Mouse (Mus musculus) B cell, adult 2 months (primary cell): Measurements from ENCODE around the gene Acvr1b.
A peak's percentile ranks its signal among the peaks of the same experiment; 100 is the strongest.

Experiments used
- DNase-seq, 2 experiments: peaks; one replicate each; pipeline ENCODE4 v3.0.0; 2022

Acvr1b gene

GRCm38 (mm10) chr15:101173421-101174211 lies at the start of gene Acvr1b:
TSS of gene Acvr1b (plus strand) at chr15:101174067.
- DNase-seq: peak; percentile 92 to 94

DNA sequence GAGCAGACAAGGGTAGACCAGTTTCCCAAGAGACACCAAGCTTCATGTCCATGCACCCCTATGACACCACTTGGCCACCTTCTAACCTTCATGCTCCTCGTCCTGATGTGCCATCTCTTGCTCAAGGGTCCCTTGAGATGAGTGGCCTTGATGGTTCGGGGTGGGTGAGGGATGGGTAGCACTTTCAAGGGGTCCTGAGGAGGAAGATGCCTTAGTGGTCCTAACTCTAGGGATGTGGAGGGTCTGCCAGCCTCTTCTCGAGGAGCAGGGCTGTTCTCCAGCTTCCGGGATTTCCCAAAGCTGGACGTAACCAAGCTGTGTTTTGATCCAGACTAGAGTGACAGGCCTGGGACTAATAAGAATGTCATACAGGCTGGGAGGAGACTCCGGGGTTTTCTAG lies 48.3 kb upstream of the Acvr1b start:
- no peak for DNase-seq

- no peak for DNase-seq
These were observed 46.9 kb upstream of the Acvr1b start for GRCm38 (mm10) chr15:101126876-101127544.

DNA sequence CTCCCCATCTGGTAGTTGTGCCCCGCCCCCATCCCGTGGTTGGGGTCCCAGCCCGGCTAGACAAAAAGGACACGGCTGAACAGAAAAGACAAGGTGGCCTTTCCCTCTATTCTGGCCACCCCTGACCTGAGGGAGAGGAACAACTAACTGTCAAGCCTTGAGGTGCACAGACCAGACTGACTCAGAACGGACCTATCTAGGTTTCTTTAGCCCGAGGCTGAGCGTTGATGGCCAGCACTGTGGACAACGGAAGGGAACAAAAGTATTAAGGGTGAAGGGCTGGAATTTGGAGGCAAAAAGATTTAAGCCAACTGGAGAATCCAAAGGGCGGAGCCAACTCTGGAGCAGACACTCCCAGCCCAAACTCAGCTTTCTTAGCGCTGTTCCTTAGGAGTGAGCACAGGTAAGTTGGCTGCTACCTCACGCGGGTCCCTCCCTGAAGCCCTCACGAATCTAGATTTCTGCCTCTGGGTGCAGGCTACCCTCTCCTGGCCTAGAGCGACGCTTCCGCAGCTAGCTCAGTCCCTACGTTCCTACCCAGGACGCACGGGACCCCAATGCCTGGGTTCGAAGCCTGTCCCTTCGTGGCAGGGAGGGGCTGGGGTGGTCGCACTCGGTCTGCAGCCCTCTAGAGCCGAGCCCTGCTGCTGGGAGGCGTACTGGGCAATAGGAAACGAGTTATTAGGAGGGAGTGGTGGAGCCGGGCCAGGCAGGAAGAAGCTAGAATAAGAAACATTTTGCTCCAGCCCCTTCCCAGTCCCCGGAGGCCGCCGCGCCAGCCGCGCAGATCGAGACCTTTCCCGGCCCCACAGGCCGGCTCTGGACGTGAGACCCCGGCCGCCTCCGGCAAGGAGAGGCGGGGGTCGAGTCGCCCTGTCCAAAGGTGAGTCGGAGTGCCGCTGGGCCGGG lies 45.4 kb upstream of the Acvr1b start, which contains the start of gene Acvrl1:
Gene Acvrl1 (plus strand): TSS at position 342 of the 909 bp plus-strand sequence.
- DNase-seq: no peak

- DNase-seq: no peak
These were observed 44.5 kb upstream of the Acvr1b start for GRCm38 (mm10) chr15:101129412-101129811.

DNA sequence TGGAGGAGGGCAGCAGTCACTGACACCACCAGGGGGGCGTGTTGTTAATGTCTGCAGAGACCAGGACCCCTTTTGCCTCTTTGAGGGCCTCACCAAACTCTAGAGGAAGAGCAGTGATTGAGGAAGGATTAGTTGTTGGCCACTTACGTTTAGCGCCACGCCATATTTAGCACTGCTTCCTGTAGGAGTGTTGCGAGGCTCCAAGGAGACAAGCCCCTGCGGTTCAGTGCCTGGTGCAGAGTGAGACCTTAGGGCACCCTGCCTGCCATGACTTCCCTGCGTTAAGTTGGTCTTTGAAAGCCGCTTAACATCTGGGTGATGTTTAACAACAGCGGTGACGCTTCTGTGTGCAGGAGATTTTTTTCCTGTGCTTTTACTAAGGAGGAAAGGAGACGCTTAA lies 42.4 kb upstream of the Acvr1b start:
- DNase-seq: no peak

- no peak for DNase-seq
These were observed 41.8 kb upstream of the Acvr1b start for GRCm38 (mm10) chr15:101132041-101132440.

DNA sequence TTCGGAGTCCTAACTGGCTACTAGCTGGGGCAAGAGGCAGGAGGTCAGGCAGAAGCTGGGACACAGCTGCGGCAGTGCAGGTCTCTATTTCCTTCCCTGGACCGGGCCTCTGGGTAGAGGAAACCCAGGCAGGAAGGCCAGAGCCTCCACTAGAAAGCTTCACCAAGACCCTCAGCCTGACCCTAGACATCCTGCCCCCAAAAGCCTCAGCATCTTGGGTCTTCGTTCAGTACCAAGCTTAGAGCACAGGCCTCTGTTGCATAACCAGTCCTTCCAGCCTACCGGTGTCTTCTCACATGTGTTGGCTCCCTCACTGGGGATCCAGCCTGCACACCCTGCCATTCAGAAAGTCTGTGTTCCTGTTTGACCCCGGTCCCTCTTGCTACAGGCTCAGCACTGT lies 41.1 kb upstream of the Acvr1b start:
- DNase-seq: no peak

DNA sequence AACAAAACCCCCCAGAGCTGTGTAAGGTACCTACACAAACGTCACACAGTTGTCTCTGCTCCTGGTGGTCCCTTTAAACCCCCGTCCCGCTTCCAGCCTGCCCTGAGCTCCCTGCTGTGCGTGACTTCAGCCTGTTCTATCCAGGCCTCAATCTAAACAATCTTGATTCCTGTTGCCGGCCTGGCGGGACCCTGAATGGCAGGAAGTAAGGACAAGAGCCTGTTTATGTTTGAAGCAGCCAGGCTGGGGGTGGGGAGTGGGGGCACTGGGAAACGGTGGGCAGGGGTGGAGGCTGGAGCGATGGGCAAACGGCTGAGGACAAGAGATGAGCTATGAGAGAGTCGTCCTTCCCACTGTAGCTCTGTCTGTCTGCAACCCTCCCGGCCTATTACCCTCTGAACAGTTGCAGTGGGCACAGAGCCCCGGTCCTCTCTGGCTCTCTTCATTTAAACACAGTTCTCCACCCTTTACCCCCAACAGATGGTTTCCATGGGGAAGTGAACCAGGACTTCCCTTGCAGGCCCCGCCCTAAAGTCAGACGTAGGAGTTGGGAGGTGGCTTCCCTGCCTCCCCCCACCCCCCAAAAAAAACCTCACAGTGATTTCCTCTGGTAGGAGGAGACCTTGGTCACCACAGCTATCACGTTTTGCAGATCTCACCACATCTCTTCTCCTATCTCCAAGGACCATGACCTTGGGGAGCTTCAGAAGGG lies 39.7 kb upstream of the Acvr1b start:
- DNase-seq: peak; percentile 37 to 45

GRCm38 (mm10) chr15:101135405-101135804 lies 38.5 kb upstream of the Acvr1b start:
- no peak for DNase-seq

GRCm38 (mm10) chr15:101137455-101137854 lies 36.4 kb upstream of the Acvr1b start:
- no peak for DNase-seq

DNA sequence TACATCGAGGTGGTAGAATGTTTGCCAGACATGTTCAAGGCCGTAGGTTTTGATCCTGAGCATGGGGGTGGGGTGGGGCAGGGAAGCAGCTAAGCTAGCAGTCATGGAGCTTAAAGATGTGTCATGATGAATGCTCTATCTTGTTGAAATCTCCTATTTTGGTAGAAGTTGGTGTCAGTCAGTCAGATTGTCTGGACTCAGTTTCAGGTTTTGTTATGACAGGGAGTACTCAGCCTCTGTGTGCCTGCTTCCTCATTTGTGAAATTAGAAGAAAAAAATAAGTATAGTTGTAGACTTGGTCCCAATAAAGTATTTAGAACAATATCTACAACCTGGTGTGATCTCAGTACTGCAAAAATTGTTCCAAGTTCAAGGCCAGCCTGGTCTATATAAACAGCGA lies 35.2 kb upstream of the Acvr1b start:
- DNase-seq: no peak

DNA sequence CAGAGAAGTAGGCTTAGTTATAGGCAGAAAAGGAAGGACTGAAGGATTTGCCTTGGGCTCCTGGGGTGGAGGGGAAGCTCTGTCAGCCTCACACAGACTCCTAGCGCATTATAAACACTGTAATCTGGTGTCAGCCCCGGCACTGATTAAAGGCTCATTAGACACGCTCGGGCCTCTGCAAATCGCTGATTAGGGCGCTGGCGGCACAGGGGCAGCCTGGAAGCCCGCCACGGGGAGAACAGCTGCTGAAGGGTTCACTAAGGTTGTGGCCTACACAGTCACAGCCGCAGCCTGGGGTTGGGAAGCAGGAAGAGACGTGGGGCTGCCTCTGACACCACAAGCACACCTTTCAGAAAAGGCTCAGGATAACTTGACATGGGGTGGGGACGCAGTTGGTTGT lies 34.0 kb upstream of the Acvr1b start:
- DNase-seq: no peak

DNA sequence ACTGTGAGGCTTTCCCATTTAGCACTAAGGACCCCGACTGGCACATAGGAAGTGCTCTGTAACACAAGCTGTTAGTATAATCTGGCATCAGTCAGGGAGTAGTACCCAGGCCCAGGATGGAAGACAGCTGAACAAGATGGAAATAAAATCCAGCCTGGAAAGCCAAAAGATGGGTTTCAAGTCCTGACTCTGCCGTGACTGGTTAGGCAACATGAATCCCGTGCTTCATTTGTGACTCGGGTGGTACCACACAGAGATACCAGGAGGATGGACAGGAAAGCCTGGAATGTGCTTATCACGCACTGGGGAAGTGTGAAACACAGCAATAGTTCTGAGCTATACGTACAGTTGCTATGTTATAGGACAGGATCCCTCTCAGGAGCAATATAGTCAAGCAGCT lies 33.3 kb upstream of the Acvr1b start:
- no peak for DNase-seq

DNA sequence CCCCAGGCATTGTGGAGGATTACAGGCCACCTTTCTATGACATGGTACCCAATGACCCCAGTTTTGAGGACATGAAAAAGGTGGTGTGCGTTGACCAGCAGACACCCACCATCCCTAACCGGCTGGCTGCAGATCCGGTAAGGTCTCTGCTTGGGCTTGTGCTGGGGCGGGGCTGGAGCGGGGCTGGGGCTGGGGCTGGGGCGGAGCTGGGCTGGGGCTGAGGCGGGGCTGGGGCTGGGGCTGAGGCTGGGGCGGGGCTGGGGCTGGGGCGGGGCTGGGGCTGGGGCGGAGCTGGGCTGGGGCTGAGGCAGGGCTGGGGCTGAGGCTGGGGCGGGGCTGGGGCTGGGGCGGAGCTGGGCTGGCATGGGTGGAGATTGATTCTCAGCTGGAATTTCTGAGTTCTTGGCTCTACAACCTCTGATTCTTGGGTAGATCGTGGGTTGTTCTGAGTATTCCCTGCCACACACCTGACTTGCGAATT lies 32.8 kb upstream of the Acvr1b start:
- DNase-seq: peak; percentile 42 to 43

DNA sequence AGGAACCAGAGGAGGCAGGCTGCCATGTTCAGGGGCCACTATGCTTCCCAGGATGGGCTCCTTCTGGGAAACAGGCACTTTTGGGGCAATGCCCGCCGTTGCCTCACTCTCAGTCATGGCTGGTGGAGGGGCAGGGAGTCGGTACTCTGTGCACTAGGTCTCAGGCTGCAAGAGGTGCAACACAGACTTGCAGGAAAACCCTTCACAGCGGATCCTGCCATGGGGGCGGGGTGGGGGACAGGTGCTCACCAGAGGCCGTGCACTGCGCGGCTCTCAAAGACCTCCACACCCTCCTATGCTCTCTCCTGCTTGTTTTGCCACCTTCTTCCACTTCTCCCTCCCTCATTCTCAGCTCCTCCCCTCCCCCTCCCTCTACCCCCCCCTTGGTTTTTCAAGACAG lies 31.2 kb upstream of the Acvr1b start:
- DNase-seq: no peak

DNA sequence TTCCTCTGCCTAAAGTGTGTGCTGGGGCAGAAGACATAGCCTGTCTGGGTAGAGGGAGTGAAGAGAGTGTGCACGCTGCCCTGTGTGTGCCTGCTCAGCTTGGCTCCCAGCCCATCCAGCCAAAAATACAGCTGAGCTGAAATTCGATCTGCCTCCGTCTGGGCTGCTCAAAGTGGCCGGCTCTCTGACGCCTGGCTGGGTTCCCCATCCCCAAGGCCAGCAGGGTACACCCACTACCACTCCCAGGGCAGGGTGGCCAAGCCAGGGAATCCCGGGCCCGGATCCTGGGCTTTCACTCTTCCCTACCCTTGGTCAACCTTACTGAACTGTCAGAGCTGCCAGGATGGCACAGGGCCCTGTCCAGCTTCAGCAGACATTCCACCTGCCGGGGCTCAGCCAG lies 30.4 kb upstream of the Acvr1b start:
- no peak for DNase-seq

GRCm38 (mm10) chr15:101144176-101144575 lies 29.7 kb upstream of the Acvr1b start:
- no peak for DNase-seq

DNA sequence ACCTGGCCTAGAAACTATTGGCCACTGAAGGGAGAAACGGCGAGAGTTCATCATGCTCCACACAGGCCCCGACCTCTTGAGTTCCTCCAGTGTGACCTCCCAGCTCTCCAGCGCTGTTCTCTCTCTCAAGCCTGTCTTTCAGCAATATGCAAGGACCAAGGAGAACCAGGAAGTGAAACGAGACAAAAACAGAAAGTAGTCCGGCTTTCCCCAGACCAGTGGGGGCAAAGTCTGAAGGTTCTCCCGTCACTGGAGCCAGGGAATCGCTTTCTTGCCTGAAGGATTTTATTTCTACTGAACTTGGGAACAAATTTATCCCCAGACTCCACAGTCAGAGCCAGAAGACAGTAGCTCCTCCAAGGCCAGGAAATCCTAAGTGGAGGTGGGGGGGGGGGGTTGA lies 29.1 kb upstream of the Acvr1b start:
- DNase-seq: no peak

GRCm38 (mm10) chr15:101145424-101146099 lies 28.3 kb upstream of the Acvr1b start:
- peak; percentile 86 to 89 for DNase-seq

DNA sequence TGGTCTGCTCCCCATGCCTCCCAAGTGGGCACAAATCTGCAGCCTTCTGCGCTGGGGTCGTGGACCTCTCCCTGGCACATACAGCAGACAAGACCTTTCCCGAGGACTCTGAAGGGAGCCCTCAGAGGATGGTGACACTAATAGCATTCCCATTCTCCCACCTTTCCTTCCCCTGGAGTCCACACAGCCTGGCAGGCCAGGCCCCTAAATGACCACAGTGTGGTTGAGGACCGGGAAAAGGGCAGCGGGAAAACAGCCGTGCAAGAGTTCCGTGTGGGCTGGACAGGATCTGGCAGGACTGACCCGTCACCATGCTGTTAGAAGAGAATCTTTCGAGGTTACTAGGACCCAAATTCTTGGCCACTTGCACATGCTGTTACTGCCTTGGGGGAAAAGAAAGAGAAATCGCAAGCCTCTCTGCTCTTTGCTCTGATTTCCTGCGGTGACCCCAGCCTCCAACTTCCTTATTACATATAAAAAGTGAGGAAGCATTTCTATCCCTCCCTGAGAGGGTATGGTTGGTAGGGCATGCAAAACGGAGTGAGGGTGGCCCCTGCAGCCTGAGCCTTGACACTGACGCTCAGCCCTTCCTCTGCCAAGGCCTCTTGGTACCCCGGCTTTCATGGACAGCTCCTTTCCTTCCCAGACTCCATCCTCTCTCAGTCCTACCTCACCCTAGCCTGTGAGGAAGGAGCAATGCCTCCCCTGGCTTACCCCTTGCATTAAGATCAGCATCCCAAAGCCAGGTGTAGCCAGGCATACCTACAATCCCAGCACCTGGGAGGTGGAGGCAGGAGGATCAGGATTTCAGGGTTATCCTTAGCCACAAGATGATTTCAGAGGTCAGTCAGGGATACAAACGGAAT lies 27.5 kb upstream of the Acvr1b start:
- peak; percentile 31 to 32 for DNase-seq
